Mouse (Mus musculus): ENCODE data around the gene Arl5c.
"Not testable (repeated sequence)": the region's sequence is repeated elsewhere in the genome, so short reads cannot be mapped to it uniquely, and the experiment has no call there.

The Arl5c gene

GRCm38 (mm10) chr11:97956905-97957560, 38.9 kb downstream of the Arl5c start:
- peak; percentile 87 for DNase-seq

- no peak for DNase-seq
These were observed 40.1 kb downstream of the Arl5c start for GRCm38 (mm10) chr11:97955915-97956314.

GRCm38 (mm10) chr11:97955146-97955902, 40.7 kb downstream of the Arl5c start:
- no peak for DNase-seq

GRCm38 (mm10) chr11:97954469-97955141, 41.4 kb downstream of the Arl5c start:
- no peak for DNase-seq

GRCm38 (mm10) chr11:97953939-97954275, 42.1 kb downstream of the Arl5c start:
- no peak for DNase-seq

GRCm38 (mm10) chr11:97953179-97953938, 42.6 kb downstream of the Arl5c start:
- no peak for DNase-seq

- no peak for DNase-seq
These were observed 43.5 kb downstream of the Arl5c start for GRCm38 (mm10) chr11:97952367-97953006.

GRCm38 (mm10) chr11:97949703-97950475, 46.1 kb downstream of the Arl5c start:
- no peak for DNase-seq

- DNase-seq, result peak; percentile 46
These were observed 48.6 kb downstream of the Arl5c start for GRCm38 (mm10) chr11:97947426-97947825.

GRCm38 (mm10) chr11:97945738-97946289, 50.2 kb downstream of the Arl5c start:
- DNase-seq, result not testable (repeated sequence)

- DNase-seq, result no peak
These were observed 51.0 kb downstream of the Arl5c start for GRCm38 (mm10) chr11:97945031-97945430.

- no peak for DNase-seq
These were observed 52.7 kb downstream of the Arl5c start for GRCm38 (mm10) chr11:97943256-97943655.

GRCm38 (mm10) chr11:97942420-97943111, 53.4 kb downstream of the Arl5c start:
- no peak for DNase-seq
